Mouse (Mus musculus): ENCODE data around the gene Obscn. TPM values are rescaled to one million over a fixed set of nuclear protein-coding genes. Genes with fewer than 3 reads are reported as not detected.

Obscn gene
- polyA plus RNA-seq, 1 experiment from 2014 or later = 0.14 TPM

DNA sequence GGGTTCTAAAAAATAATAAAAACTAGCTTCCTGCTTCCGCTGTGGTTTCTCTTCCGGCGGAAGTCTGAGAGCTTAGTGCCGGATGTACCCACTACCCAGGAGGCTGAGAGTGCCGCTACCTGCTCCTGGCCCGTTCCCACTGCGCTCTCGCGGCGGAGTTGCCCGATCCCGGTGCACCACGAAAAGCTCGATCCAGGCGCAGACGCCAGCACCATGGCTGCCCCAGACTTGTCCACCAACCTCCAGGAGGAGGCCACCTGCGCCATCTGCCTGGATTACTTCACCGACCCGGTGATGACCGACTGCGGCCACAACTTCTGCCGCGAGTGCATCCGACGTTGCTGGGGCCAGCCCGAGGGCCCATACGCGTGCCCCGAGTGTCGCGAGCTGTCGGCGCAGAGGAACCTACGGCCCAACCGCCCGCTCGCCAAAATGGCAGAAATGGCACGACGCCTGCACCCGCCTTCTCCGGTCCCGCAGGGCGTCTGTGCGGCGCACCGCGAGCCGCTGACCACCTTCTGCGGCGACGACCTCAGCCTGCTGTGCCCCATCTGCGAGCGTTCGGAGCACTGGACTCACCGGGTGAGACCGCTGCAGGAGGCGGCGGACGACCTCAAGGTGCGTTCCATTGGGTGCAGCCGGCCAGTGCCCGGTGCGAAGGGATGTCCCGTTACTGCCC is 158.0 kb downstream of the Obscn start, which contains the start of gene Trim11:
TSS of gene Trim11 (plus strand) at position 67 of the 679 bp plus-strand sequence.
- H3K4me1 ChIP-seq (ENCODE audit: insufficient read depth) = 0 out of 2 replicates have a peak, but pooled peaks cover 5% of the 10 kb centered on the region
- under 1% methylated on average over 64 of the region's 64 CpGs for WGBS
- peak; percentile 65 for ATAC-seq (ENCODE audit: insufficient read depth)

DNA sequence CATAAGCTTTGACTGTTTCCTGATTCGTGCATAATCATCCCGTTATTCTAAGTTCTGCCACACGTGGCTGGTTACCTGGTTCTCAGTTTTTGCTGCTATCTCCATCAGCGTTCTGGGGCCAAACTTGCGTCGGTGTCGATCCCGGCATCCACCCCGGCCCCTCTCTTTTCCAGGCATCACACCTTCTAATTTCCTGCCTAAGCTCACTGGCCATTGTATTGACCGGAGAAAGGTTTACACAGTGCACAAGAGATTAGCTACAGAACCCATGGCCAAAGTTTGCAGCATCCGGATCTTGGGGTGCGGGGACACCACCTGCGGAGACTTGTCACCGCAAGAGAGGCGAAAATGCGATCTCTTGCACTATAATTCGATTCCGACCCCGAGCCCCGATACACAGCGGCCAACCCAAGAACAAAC is 158.6 kb downstream of the Obscn start:
- H3K4me3 ChIP-seq (ENCODE audit: low read depth, low read length) = peak overlapping the region; percentile 94
- H3K9me3 ChIP-seq (ENCODE audit: low read depth, low read length) = no peaks in the 10 kb centered on the region
- peak overlapping the region; percentile 87 for H3K9ac ChIP-seq
- peak overlapping the region; percentile 72 for H3K27ac ChIP-seq (ENCODE audit: low read depth)
- no peak for TF ChIP-seq CTCF (IDR thresholded peaks at IDR 0.05; ENCODE audit: low read depth)
- under 1% methylated on average over 21 of the region's 21 CpGs for WGBS
- no peaks in the 10 kb centered on the region for H3K27me3 ChIP-seq (ENCODE audit: insufficient read depth, low read length)
- 0 out of 2 replicates have a peak, but pooled peaks cover 5% of the 10 kb centered on the region for H3K4me1 ChIP-seq (ENCODE audit: insufficient read depth)
- H3K4me2 ChIP-seq = peak overlapping the region; percentile 98
- H3K36me3 ChIP-seq (ENCODE audit: insufficient read depth) = peaks cover 16% of the 10 kb centered on the region
- DNase-seq (no peak), ATAC-seq (ENCODE audit: insufficient read depth) (peak; percentile 23; the same call in 1 of the 2 replicates)

More for the DNA sequence above, 158.0 kb downstream of the Obscn start, which contains the start of gene Trim11:
- DNase-seq = peak; percentile 86
- Histone ChIP-seq H3K4me3 (ENCODE audit: low read depth, low read length) (peak within 1 kb of the TSS; percentile 94), H3K27me3 (ENCODE audit: insufficient read depth, low read length) (no peaks in the 10 kb centered on the region), H3K36me3 (ENCODE audit: insufficient read depth) (peaks cover 21% of the 10 kb centered on the region), H3K4me2 (peak within 1 kb of the TSS; percentile 98), H3K9me3 (ENCODE audit: low read depth, low read length) (no peaks in the 10 kb centered on the region), H3K27ac (ENCODE audit: low read depth) (peak within 1 kb of the TSS; percentile 72), H3K9ac (peak within 1 kb of the TSS; percentile 87)
- TF ChIP-seq CTCF (IDR thresholded peaks at IDR 0.05; ENCODE audit: low read depth) = no peak

DNA sequence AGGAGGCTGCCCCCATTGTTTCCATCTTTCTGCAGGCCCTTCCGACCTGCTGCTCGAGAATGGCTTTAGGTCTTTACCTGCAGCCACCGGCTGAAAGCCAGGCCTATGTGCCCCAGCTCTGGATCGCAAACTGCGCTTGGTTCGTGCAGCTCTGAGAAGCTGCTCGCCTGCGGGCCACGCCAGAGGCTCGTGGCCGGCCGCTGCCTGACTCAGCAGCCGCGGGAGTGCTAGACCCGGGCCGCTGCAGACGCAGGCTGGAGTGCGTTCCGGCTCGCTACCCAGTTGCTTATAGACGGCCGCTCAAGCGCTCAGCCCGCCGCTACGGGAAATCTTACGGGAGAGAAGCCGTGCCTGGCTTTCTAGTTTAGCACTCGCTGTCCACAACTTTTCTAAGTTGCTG is 159.1 kb downstream of the Obscn start:
- Histone ChIP-seq H3K4me1 (ENCODE audit: insufficient read depth) (0 out of 2 replicates have a peak, but pooled peaks cover 5% of the 10 kb centered on the region), H3K27me3 (ENCODE audit: insufficient read depth, low read length) (no peaks in the 10 kb centered on the region), H3K9ac (peak overlapping the region; percentile 87), H3K9me3 (ENCODE audit: low read depth, low read length) (no peaks in the 10 kb centered on the region), H3K4me2 (peak overlapping the region; percentile 98), H3K4me3 (ENCODE audit: low read depth, low read length) (peak overlapping the region; percentile 94), H3K27ac (ENCODE audit: low read depth) (peak overlapping the region; percentile 72), H3K36me3 (ENCODE audit: insufficient read depth) (peaks cover 15% of the 10 kb centered on the region)
- TF ChIP-seq CTCF (IDR thresholded peaks at IDR 0.05; ENCODE audit: low read depth) = no peak
- 0 out of 2 replicates have a peak, but pooled peaks have one; percentile 4 for ATAC-seq (ENCODE audit: insufficient read depth)
- under 1% methylated on average over 29 of the region's 29 CpGs for WGBS
- DNase-seq = peak; percentile 47

DNA sequence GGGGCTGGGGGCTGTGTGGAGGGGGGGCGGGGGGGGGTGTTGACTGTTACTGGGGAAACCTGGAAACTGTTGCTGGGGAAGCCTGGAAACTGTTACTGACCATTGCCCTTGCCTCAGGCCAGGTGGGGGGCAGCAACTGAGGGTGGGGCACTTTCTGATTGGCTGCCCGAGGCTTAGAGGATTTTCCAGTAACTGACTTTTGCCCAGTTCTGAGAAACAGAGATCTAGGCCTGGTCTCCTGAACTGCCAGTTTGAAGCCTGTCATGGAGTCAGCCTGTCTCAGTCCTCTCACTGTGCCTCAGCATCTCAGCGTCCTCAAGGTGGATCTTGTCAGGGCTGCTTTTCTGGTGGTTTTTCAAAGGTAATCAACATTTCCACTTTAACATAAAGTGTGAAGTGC is 161.8 kb downstream of the Obscn start:
- TF ChIP-seq CTCF (IDR thresholded peaks at IDR 0.05; ENCODE audit: low read depth) = no peak
- Histone ChIP-seq H3K27me3 (ENCODE audit: insufficient read depth, low read length) (no peaks in the 10 kb centered on the region), H3K4me2 (no peak overlapping the region), H3K9ac (no peak overlapping the region), H3K27ac (ENCODE audit: low read depth) (no peak overlapping the region), H3K4me1 (ENCODE audit: insufficient read depth) (0 out of 2 replicates have a peak, but pooled peaks cover under 1% of the 10 kb centered on the region), H3K9me3 (ENCODE audit: low read depth, low read length) (no peaks in the 10 kb centered on the region), H3K4me3 (ENCODE audit: low read depth, low read length) (no peak overlapping the region), H3K36me3 (ENCODE audit: insufficient read depth) (peaks cover 13% of the 10 kb centered on the region; the same call in 1 of the 2 replicates)
- 87% methylated on average over 3 of the region's 3 CpGs for WGBS
- DNase-seq (no peak), ATAC-seq (ENCODE audit: insufficient read depth) (no peak)

DNA sequence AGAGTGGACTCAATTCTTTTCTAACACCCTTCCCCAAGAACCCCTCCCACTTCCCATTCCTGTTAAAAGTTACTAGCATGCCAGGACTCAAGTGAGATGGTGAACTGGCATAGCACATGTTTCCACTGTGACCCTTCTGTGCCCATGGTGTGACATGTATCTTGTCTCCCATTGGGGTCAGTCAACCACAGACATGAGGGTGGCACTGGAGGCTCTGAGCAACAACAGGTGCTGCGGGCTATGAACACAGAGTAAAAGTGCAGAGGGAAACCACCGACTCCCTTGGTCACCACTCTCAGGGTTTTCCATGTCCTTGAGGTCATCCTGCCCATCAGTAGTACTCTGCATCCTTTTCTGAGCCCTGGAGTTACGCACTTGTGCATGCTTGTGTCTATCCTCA is 164.4 kb downstream of the Obscn start:
- Histone ChIP-seq H3K4me2 (no peak overlapping the region), H3K9ac (no peak overlapping the region), H3K27ac (ENCODE audit: low read depth) (no peak overlapping the region), H3K4me3 (ENCODE audit: low read depth, low read length) (no peak overlapping the region), H3K4me1 (ENCODE audit: insufficient read depth) (no peaks in the 10 kb centered on the region), H3K27me3 (ENCODE audit: insufficient read depth, low read length) (no peaks in the 10 kb centered on the region), H3K36me3 (ENCODE audit: insufficient read depth) (peaks cover 13% of the 10 kb centered on the region; the same call in 1 of the 2 replicates), H3K9me3 (ENCODE audit: low read depth, low read length) (no peaks in the 10 kb centered on the region)
- 94% methylated on average over 3 of the region's 3 CpGs for WGBS
- no peak for TF ChIP-seq CTCF (IDR thresholded peaks at IDR 0.05; ENCODE audit: low read depth)
- DNase-seq = no peak
- no peak for ATAC-seq (ENCODE audit: insufficient read depth)

DNA sequence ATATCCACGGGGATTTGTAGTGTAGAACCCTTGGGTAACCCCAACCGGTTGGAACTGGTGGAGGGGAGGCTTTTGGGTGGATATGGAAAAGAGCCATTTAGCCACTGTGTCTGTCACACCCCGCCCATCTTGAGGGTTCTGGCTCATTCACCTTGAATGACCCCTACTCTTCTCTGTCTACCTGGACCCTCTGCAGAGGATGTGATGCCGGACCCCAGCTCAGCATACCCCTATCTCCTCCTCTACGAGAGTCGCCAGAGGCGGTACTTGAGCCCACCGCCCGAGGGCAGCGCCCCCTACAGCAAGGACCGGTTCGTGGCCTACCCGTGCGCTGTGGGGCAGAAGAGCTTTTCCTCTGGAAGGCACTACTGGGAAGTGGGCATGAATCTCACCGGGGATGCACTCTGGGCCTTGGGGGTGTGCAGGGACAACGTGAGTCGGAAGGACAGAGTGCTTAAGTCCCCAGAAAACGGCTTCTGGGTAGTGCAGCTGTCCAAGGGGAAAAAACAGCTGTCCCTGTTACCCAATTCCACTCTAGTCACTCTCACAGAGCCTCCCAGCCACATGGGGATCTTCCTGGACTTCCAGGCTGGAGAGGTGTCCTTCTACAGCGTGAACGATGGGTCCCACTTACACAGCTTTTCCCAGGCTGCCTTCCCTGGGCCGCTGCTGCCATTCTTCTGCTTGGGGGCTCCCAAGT is 165.2 kb downstream of the Obscn start:
- H3K4me2 ChIP-seq = no peak overlapping the region
- H3K36me3 ChIP-seq (ENCODE audit: insufficient read depth) = peaks cover 13% of the 10 kb centered on the region; the same call in 1 of the 2 replicates
- no peaks in the 10 kb centered on the region for H3K4me1 ChIP-seq (ENCODE audit: insufficient read depth)
- H3K27ac ChIP-seq (ENCODE audit: low read depth) = no peak overlapping the region
- no peak for DNase-seq
- no peaks in the 10 kb centered on the region for H3K27me3 ChIP-seq (ENCODE audit: insufficient read depth, low read length)
- no peaks in the 10 kb centered on the region for H3K9me3 ChIP-seq (ENCODE audit: low read depth, low read length)
- no peak overlapping the region for H3K4me3 ChIP-seq (ENCODE audit: low read depth, low read length)
- WGBS = 82% methylated on average over 21 of the region's 21 CpGs
- TF ChIP-seq CTCF (IDR thresholded peaks at IDR 0.05; ENCODE audit: low read depth) = peak; percentile 13; the same call in 1 of the 2 replicates
- H3K9ac ChIP-seq = no peak overlapping the region
- ATAC-seq (ENCODE audit: insufficient read depth) = no peak

DNA sequence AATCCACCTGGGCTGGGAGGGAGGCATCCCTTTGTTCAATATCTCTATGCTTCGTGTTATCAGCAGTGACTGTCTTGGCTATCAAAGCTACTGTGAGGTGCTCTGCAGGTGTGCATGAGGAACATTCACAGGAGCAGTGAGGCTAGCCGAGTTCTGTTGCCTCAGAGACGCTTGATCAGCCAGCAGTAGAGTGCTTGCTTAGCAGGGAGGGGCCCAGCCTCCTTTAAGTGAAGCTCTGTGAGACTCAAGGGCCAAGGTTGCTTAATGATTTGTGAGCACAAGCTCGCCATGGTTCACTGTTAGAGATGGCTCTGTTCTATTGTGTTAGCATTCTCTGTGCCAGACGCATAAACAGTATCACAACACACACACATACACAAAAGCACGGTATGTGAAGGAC is 166.5 kb downstream of the Obscn start:
- no peak overlapping the region for H3K9ac ChIP-seq
- H3K4me1 ChIP-seq (ENCODE audit: insufficient read depth) = no peaks in the 10 kb centered on the region
- H3K9me3 ChIP-seq (ENCODE audit: low read depth, low read length) = no peaks in the 10 kb centered on the region
- no peak overlapping the region for H3K4me3 ChIP-seq (ENCODE audit: low read depth, low read length)
- H3K4me2 ChIP-seq = no peak overlapping the region
- DNase-seq = peak; percentile 55
- 59% methylated on average over 6 of the region's 6 CpGs for WGBS
- no peak; the same call in 1 of the 2 replicates for ATAC-seq (ENCODE audit: insufficient read depth)
- no peak overlapping the region for H3K27ac ChIP-seq (ENCODE audit: low read depth)
- no peak for TF ChIP-seq CTCF (IDR thresholded peaks at IDR 0.05; ENCODE audit: low read depth)
- peaks cover 13% of the 10 kb centered on the region; the same call in 1 of the 2 replicates for H3K36me3 ChIP-seq (ENCODE audit: insufficient read depth)
- H3K27me3 ChIP-seq (ENCODE audit: insufficient read depth, low read length) = no peaks in the 10 kb centered on the region
